Mouse (Mus musculus) thymus, postnatal 10 days (tissue): Measurements from ENCODE around the gene Ctsk.
A peak's percentile ranks its signal among the peaks of the same experiment; 100 is the strongest.

Experiments
- DNase-seq, 2 experiments: peaks; one replicate each; pipeline ENCODE4 v3.0.0; 2021; ENCODE audit warnings: low spot score in 2 of 2

Gene Ctsk

GRCm38 (mm10) chr3:95499024-95499423 lies at the start of gene Ctsk:
Gene Ctsk, plus strand, starts transcription at chr3:95499256.
- no peak for DNase-seq

- peak in 1 of 2 experiments; percentile 65 for DNase-seq
These were observed 48.6 kb upstream of the Ctsk start for GRCm38 (mm10) chr3:95450408-95450807.

GRCm38 (mm10) chr3:95450915-95451314 lies 48.1 kb upstream of the Ctsk start:
- DNase-seq = no peak

- no peak for DNase-seq
These were observed 42.7 kb upstream of the Ctsk start for GRCm38 (mm10) chr3:95456367-95456766.

GRCm38 (mm10) chr3:95457758-95458157 lies 41.3 kb upstream of the Ctsk start:
- DNase-seq = no peak

- no peak for DNase-seq
These were observed 39.7 kb upstream of the Ctsk start for GRCm38 (mm10) chr3:95459381-95459780.

- no peak for DNase-seq
These were observed 35.2 kb upstream of the Ctsk start for GRCm38 (mm10) chr3:95463852-95464251.

- no peak for DNase-seq
These were observed 20.1 kb upstream of the Ctsk start for GRCm38 (mm10) chr3:95478966-95479365.

GRCm38 (mm10) chr3:95486421-95486820 lies 12.6 kb upstream of the Ctsk start:
- DNase-seq = no peak

- DNase-seq = no peak
These were observed 10.4 kb upstream of the Ctsk start for GRCm38 (mm10) chr3:95488679-95489078.

GRCm38 (mm10) chr3:95490238-95490637 lies 8.8 kb upstream of the Ctsk start:
- no peak for DNase-seq

- DNase-seq = peak in 1 of 2 experiments; percentile 31
These were observed 4.7 kb upstream of the Ctsk start for GRCm38 (mm10) chr3:95494342-95494741.

GRCm38 (mm10) chr3:95498229-95498628 lies 827 bp upstream of the Ctsk start:
- DNase-seq = no peak

GRCm38 (mm10) chr3:95499496-95500140 lies 562 bp downstream of the Ctsk start:
- DNase-seq = no peak

- DNase-seq = no peak
These were observed 3.3 kb downstream of the Ctsk start for GRCm38 (mm10) chr3:95502312-95502711.

- DNase-seq = no peak
These were observed 10.3 kb downstream of the Ctsk start for GRCm38 (mm10) chr3:95509348-95509747.

- DNase-seq = peak; percentile 44 to 47
These were observed 12.6 kb downstream of the Ctsk start for GRCm38 (mm10) chr3:95511611-95512180.

GRCm38 (mm10) chr3:95516614-95517041 lies 17.6 kb downstream of the Ctsk start:
- DNase-seq = no peak

GRCm38 (mm10) chr3:95517493-95517898 lies 18.4 kb downstream of the Ctsk start:
- DNase-seq = peak; percentile 15 to 56

GRCm38 (mm10) chr3:95518891-95519290 lies 19.8 kb downstream of the Ctsk start:
- no peak for DNase-seq

GRCm38 (mm10) chr3:95519315-95519714 lies 20.3 kb downstream of the Ctsk start:
- DNase-seq = no peak

GRCm38 (mm10) chr3:95520100-95520499 lies 21.0 kb downstream of the Ctsk start:
- DNase-seq = no peak

GRCm38 (mm10) chr3:95521168-95521567 lies 22.1 kb downstream of the Ctsk start:
- no peak for DNase-seq

- DNase-seq = no peak
These were observed 24.6 kb downstream of the Ctsk start for GRCm38 (mm10) chr3:95523662-95524061.
